Comparison of ENCODE assay signal across 8 mouse cellular contexts in genomic region chrX:36874178-36874696, GRCm38 (mm10). TPM values are rescaled to one million over a fixed set of nuclear protein-coding genes. Genes with fewer than 3 reads are reported as not detected.
A peak's percentile ranks its signal among the peaks of the same experiment; 100 is the strongest.
DNase-seq lines count a peak whose midpoint lies in the region; ATAC-seq lines count a peak whose summit lies in the region.

No protein-coding gene starts in this region.

- peak; percentile 83 for DNase-seq in adipocyte (ENCODE audit: low spot score)
- peak; percentile 84 for DNase-seq in embryo, embryonic 10 days (ENCODE audit: low spot score)
- peak; percentile 84 for DNase-seq in gastrocnemius, postnatal 10 days
- peak; percentile 90 for DNase-seq in induced T-regulatory cell, adult 2 months (ENCODE audit: low read depth)
- peak; percentile 65 to 66 for DNase-seq in left cerebral cortex, adult 8-10 months (ENCODE audit: low spot score in 2 of 2)
- peak; percentile 84 for DNase-seq in right cerebral cortex, adult 18-20 months
- DNase-seq in urinary bladder, adult 2 months (ENCODE audit: low spot score), result peak; percentile 77

- ATAC-seq in megakaryocyte, adult 5-6 weeks (ENCODE audit: poor library complexity, severe bottlenecking), result peak; percentile 96

RNA-seq across cellular contexts. Expression of gene C330007P06Rik, which starts 0.3 kb away (rescaled TPM):
- total RNA-seq in gastrocnemius, postnatal 10 days (2021), result 10 to 100 TPM; 12.1 to 13.8 TPM
- total RNA-seq in left cerebral cortex, adult 8-10 months (2022), result 10 to 100 TPM; 36.4 to 42.3 (median 37.5) TPM
- total RNA-seq in megakaryocyte, adult 5-6 weeks (2015), result 23.8 and 25.9 TPM in 2 replicates
- total RNA-seq in megakaryocyte, adult 5-6 weeks (2017), result 51.9 and 59.1 TPM in 2 replicates
- 15.9 and 19.7 TPM in 2 replicates for polyA plus RNA-seq in urinary bladder, adult 2 months (2012; rRNA removed)

RNA-seq across cellular contexts. Expression of gene Ube2a, which starts 0.5 kb away (rescaled TPM):
- total RNA-seq in gastrocnemius, postnatal 10 days (2021), result 10 to 100 TPM; 45.4 to 45.8 TPM
- 10 to 100 TPM; 38.8 to 46.3 (median 44.9) TPM for total RNA-seq in left cerebral cortex, adult 8-10 months (2022)
- 97.6 and 104 TPM in 2 replicates for total RNA-seq in megakaryocyte, adult 5-6 weeks (2015)
- total RNA-seq in megakaryocyte, adult 5-6 weeks (2017), result 19.8 and 22.7 TPM in 2 replicates
- polyA plus RNA-seq in urinary bladder, adult 2 months (2012; rRNA removed), result 43.4 and 45.0 TPM in 2 replicates

RNA-seq across cellular contexts. Expression of gene Nkrf, which starts 28.5 kb away (rescaled TPM):
- 1 to 10 TPM; 3.4 to 4.6 TPM for total RNA-seq in gastrocnemius, postnatal 10 days (2021)
- 10 to 100 TPM; 26.9 to 32.9 (median 31.2) TPM for total RNA-seq in left cerebral cortex, adult 8-10 months (2022)
- 6.4 and 6.6 TPM in 2 replicates for total RNA-seq in megakaryocyte, adult 5-6 weeks (2015)
- total RNA-seq in megakaryocyte, adult 5-6 weeks (2017), result 3.2 and 8.0 TPM in 2 replicates
- polyA plus RNA-seq in urinary bladder, adult 2 months (2012; rRNA removed), result 5.1 and 5.9 TPM in 2 replicates

Comparison
In these comparisons a context has a peak if more than half of its experiments do, and no peak if none do; other contexts are left out.
1. Peak in every context shown above with its lines: DNase-seq and ATAC-seq.